Mouse (Mus musculus) ovary, postnatal 14 days (tissue): ENCODE results near the gene Celsr2.

Experiments used
- DNase-seq: peaks from one replicate; pipeline ENCODE4 v3.0.0; 2022; ENCODE audit warnings: low spot score

Gene Celsr2

DNA sequence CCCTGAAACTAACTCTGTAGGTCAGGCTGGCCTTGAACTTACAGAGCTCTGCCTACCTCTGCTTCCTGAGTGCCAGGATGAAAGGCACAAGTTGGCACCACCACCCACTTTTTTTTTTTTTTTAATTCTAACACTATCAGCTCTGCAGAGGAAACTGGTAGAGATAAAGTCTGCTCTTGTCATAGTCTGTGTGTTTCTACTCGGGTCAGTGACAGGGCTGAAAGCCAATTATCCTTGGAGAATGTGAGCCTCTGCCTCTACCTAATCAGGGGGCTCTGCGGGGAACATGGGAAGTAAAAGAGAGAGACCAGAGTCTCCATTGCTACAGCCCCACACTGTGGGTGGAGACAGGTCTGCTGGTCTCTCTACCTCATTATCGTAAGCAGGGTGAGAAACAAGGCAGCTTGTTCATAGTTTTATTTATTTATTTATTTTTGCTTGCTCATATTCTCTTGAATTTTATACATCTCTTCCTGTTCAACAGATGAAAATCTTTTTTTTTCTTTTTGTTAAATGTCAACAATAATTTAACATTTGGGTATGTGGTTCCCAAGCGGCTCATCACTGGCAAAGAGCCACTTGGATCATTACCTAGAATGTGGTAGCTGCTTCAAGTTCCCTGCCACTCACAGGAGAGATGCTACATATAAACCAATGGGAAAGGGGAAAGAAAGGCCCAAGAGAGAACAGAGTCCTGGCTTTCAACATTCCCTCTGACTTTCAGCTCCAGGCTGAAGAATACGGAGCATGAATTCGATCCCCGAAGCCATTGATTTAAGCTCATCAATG, 36.3 kb downstream of the Celsr2 start:
- DNase-seq, result no peak

DNA sequence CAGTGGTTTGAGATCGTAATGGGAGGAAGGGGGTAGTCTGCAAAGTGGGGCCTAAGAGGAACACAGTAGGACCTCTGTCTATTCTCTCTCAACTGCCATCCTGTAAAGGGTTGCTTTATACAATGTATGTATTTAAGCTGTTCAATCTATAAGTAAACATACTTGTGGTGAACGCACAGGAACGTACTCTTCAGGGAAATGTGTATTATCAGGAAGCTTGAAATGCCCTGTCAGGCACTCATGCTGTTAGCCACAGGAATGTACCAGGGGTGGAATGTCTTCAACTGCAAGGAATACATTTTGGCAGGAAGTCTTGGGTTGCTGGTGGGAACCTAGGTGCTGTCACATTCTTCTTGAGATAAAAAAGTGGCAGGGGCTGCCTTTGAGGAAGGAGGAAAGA, 42.7 kb downstream of the Celsr2 start:
- DNase-seq, result no peak

- no peak for DNase-seq
These were observed 43.1 kb downstream of the Celsr2 start for GRCm38 (mm10) chr3:108372274-108372673.

- no peak for DNase-seq
These were observed 46.6 kb downstream of the Celsr2 start for GRCm38 (mm10) chr3:108368721-108369120.

DNA sequence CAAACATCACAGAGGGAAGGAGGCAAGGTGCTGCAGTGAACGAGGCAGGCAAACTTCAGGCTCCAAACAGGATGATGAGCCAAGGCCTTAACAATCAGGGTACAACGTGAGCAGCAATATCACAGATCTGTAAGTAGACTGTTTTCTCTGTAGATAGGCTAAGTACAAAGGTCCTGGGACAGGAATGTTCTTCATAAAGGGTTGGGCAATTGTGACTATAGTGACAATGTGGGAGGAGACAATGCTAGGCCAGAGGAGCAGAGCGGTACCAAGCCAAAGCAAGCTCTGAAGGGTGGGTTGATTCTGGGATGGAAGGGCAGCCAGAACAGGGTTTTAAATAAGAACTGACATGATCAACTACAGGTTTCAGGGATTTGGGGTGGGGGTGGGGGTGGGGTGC, 47.5 kb downstream of the Celsr2 start:
- no peak for DNase-seq

DNA sequence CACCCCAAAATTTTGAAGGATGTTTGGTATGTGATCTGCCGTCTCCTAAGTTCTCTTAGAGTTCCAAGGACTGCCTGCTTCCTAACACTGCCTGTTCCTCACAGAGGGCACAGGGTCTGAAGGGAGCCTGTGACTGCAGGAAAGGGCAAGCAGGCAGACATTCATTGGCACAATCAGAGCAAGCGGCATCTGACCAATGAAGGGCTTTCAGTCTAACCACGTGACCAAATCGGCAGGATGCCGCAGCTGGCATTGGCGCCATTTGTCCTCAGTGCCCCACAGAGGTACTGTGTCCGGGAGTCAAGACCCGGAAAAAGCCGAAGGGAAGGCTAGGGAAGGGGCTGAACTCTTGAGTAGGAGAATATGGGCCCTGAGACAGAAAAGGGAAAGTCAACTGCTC, 48.2 kb downstream of the Celsr2 start:
- no peak for DNase-seq

- DNase-seq, result no peak
These were observed 50.9 kb downstream of the Celsr2 start, which contains the start of gene Mybphl for GRCm38 (mm10) chr3:108364270-108364995. Gene Mybphl (plus strand): TSS chr3:108364911.

- DNase-seq, result no peak
These were observed 51.7 kb downstream of the Celsr2 start for GRCm38 (mm10) chr3:108363626-108364025.

DNA sequence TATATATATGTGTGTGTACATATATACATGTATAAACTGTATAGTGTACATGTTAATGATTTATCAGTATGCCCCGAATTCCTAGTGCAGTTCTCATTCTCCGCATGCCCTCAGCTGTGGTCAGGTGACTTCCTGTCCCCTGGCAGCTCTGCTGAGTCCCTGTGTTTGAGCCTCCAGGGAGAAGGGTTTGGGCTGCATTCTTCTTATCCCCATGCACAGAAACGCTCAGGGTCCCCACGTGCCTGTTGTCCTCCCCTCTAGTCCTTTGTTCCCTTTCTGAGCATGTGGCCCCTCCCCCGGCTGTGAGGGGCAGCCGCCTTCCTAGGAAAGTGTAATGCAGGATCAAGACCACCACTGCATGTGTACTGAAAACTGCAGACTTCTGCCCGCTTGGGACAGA, 54.5 kb downstream of the Celsr2 start:
- DNase-seq, result no peak

GRCm38 (mm10) chr3:108358445-108358844, 56.9 kb downstream of the Celsr2 start:
- DNase-seq, result no peak

- no peak for DNase-seq
These were observed 58.3 kb downstream of the Celsr2 start for GRCm38 (mm10) chr3:108357051-108357450.

DNA sequence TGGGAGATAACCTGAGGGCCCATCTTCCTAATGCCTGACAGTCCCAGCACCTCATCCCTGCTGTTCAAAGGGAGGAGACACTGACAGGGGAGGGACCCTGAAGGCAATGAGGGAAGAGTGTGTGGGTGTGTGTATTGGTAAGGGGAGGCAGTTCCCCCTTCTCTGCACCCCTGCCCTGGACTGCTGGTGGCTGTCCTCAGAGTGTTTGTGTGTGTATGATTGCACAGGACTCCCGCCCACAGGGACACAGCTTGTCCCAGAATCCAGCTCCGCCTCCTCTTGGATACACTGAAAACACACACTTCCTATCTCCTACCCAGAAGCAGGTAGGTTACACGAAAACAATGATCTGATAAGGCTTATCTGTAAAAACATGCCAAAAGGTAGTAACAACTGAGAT, 60.1 kb downstream of the Celsr2 start:
- DNase-seq, result no peak

- no peak for DNase-seq
These were observed 67.0 kb downstream of the Celsr2 start for GRCm38 (mm10) chr3:108348376-108348775.

GRCm38 (mm10) chr3:108345855-108346254, 69.5 kb downstream of the Celsr2 start:
- DNase-seq, result no peak

DNA sequence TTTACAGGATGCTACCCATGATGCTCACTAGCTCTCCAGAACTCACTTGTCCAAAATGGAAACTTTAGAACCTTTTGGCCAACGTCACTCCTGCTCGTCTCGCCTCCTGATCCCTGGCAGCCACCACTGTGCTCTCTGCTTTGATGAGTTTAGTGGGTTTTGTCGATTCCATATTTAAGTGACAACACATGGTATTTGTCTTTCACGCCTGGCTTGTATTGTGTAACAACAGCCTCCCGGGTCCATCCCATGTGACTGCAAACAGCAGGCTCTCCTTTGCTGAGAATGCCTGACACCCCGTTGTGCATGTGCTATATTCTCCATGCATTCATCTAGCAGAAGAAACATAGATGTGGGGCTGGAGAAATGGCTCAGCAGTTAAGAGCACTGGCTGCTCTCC, 73.2 kb downstream of the Celsr2 start:
- no peak for DNase-seq

GRCm38 (mm10) chr3:108341040-108341439, 74.3 kb downstream of the Celsr2 start:
- no peak for DNase-seq
